Mouse (Mus musculus): ENCODE data around the gene Mb.

Gene Mb

DNA sequence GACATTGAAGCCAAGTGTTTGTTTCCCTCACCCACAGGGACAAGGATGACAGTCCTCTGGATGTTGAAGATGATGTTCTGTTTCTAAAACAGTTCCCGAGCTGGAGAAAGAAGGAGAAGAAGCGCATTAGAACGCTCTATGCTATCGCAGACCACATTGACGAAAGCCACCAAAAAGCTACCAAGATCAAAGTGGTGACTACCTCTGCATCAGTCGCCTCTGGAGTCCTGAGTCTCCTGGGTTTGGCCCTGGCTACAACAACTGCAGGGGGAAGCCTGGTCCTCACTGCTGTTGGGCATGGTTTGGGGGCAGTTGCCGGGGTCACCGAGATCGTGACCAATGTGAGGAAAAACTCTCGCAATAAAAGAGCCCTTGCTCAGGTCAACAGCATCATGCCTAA is at the start of gene Mb:
Gene Mb (minus strand): TSS at position 101 of the 400 bp plus-strand sequence.
- in situ Hi-C loops (cut with MboI): no loop called here

DNA sequence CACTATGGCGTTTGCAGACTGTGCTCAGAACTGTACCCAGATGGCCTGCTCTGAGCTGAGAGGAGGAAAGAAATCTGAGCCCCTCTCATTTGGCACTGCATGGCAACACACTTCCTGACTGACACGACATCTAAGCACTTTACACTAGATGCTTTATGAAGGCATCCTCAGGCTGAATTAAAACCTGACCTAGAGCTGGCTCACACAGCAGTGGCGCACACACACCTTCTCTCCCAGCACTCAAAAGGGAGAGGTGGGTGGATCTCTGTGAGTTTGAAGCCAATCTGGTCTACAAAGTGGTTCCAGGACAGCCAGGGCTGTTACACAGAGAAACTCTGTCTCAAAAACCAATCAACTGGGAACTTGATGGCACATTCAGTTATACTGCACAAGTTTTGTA is 49.3 kb upstream of the Mb start:
- in situ Hi-C loops (cut with MboI): no loop called here

DNA sequence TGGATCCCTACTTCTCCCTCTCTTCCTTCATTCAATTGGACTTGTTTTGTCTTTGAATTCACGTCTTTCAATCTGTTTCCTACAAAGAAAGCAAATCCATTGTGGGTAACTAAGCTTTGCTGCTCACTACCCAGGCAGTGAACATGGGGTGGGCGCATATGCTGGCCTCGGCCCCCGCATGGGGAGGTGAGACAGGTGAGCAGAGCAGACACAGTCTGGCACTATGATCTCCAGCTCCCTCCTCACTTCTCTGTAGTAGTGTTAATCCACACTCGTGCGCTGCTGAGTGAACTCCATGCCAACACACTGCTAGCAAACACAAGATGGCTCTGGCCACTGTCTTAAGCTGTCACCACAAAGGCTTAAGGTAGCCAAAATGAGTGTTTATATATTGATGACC is 46.9 kb upstream of the Mb start:
- in situ Hi-C loops (cut with MboI): no loop called here

DNA sequence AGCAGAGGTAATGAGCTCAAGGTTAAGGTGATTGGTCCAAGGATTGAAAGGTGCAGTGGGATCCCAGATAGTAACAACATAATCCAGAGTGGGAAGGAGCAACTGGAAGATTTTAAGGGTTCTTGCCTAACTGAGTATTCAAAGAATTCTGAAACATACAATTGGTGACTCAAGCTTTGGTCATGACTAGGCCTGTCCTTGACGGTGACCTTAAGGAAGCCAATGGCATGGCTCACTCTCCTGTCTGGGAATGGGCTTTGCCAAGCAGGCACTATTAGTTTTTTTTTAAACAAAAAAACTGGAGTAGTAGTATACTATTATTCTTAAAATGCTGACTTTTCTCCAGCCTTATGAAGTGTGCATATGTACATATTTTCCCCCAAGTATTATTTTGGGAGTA is 44.7 kb upstream of the Mb start:
- in situ Hi-C loops (cut with MboI): no loop called here

DNA sequence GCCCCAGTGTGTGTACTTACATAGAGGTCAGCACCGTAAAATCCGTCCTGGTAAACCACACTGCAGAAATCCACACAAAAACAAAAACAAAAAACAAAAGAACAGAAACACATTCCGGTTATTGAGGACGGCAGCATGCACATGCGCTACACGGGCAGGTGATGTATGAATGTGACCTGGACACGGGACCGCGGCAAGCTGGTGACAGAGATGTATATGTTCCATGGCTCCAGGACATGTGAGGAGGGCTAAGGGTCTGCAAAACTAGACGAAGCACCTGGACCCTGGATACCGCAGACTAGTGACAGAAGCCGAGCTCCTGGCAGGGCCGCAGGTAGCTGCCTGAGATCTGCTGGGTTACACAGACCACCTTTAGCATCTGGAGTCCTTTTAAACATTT is 44.0 kb upstream of the Mb start:
- in situ Hi-C loops (cut with MboI): no loop called here

DNA sequence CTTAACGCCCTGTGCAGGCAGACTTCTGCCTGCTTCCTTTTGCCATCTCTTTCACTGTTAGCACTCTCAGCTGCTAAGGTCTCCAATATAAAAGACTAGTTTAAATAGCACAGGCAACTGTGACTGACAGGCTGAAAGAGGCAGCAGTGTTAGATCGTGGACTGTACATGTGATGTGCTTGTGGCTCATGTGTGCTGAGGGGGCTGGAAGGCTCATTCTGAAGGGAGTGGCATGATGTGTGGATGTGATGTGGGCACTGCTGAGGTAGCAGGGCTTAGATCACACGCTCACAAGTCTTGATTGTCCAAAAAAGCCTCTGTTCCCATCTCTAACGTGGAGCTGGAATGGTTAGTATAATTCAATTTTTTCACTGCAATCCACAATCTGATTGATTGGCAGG is 40.9 kb upstream of the Mb start:
- in situ Hi-C loops (cut with MboI): no loop called here

DNA sequence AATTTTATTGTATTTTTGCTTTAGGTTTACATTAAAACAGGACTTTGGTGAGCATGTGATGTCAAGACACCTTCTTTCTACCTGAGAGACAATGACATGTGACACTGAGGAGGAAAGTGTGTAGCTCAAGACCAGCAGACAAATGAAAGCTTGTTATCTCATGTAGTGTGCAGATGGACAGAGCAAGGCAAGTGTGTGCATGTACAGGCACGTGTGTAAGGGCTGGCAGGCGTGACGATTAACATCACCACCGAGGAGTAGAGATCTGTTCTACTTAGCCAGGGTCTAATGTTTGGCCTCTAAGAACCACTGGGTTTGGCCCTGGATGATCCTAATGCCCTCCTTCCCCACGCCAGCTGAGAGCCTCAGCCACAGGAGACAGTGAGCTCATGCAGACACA is 40.1 kb upstream of the Mb start:
- in situ Hi-C loops (cut with MboI): no loop called here

DNA sequence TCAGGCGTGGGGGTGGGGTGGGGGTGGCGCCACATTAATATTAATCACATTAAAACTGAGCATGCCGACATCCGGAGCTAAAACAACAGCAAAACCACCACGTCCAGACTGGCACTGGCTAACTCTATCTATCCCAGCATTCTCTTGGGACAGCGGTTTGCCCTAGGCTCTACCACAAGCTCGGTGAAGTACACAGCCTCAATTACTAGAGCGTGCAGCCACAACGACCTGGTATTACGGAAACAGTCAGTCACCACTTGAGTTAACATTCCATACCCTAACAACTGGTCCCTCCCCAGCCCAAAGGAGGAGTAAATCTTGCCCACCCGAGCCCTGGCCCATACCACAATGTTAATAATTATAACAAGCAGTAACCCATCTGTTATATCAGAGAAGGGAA is 38.8 kb upstream of the Mb start:
- in situ Hi-C loops (cut with MboI): no loop called here

DNA sequence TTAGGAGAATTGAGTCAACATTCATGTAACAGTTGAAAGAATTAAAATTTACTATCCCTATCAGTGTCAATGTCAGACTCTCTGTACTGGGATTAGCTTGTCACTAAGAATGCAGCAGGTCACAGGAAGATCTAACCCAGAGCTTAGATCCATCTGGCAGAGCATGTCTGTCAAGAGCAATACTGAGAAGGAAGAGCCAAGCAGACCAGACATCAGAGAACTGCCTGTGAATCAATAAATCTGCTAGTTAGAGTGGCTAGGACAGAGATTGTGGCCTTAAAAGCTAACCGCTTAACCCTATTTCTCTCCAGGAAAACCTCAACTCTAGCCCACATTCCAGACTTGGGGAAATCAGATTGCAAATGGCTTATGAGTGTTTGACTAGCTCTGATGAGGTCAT is 36.0 kb upstream of the Mb start:
- in situ Hi-C loops (cut with MboI): no loop called here

DNA sequence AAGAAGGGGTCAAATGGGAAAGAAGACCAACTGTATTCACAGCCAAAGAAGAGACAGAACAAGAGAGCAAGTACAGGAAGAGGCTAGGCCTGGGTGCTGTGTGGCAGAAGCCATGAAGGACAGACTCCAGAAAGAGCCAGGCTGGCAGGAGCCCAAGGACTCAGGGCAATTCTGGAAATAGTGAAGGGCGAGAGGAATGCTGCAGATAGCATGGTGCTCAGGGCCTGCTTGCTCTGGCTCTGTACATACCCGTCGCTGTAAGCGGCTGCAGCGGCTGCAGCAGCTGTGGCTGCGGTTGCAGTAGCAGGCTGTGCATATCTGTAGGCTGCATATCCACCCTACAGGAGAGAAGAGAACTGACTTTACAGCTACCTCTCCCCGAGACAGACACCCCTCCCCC is 35.3 kb upstream of the Mb start:
- in situ Hi-C loops (cut with MboI): no loop called here

DNA sequence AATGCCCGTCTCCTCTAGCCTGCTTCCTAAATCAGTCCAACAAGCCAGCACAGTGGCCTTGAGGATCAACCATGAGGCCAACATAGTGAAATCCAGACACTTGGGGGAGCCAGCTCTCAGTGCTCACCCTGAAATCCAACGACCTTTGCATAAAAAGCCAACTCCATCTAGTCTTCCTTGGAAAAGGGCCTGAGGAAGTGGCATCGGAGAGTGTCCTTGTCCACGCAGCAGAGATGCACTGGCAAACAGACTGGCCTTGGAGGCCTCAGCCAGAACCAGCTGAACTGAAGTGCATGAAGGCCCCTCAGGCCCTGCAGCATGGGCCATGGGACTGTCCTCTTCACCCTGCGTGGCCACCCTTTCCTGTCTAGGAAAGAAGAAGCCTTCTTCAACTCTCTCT is 31.0 kb upstream of the Mb start:
- in situ Hi-C loops (cut with MboI): no loop called here

DNA sequence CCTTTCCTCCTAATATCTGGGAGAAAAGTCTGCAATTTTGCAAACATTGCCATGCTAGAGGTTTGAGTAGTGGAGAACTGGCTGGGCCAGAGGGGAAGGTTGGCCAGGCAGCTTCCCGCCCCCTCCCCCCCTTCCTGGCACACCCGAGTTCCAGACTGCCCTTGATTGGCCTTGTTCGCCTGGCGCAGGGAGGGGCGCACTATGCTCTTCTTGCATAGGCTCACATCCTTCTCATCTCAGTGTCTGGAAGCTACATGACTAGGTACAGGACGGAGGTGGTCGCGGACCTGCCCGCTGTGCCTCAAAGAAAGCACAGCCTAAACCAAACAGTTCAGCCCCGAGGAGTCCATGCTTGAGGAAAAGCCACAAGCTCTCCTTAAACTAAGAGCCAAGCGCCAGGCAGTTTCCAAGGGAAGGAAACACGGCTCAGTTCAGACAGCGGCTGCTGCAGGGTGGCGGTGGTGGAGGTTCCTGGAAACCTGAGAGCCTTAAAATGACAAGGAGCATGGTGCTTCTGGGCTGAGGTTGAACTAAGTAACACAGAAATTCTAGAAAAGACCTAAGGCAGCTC is 30.3 kb upstream of the Mb start:
- in situ Hi-C loops (cut with MboI): no loop called here

DNA sequence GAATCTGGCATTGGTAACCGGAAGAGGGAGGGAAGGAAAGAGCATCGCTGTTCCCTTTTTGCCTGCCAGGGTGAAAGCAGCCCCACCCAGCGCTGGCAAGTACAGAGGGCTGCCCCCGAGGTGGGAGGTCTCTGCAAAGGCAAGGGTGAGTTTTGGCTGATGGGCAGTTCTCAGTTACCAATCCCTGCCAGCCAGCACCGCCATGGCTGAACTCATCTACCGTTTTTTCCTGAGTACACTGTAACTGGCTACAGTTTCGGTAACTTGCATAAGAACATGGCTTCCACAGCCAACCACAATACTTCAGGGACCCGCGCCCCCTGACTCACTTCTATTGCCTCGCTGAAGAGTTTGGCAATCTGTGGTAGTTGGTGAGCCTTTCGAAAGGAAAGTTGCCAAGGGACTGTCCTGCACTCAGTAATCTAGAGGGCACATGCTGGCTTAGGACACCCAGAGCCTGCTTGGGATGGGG is 29.5 kb upstream of the Mb start:
- in situ Hi-C loops (cut with MboI): no loop called here

DNA sequence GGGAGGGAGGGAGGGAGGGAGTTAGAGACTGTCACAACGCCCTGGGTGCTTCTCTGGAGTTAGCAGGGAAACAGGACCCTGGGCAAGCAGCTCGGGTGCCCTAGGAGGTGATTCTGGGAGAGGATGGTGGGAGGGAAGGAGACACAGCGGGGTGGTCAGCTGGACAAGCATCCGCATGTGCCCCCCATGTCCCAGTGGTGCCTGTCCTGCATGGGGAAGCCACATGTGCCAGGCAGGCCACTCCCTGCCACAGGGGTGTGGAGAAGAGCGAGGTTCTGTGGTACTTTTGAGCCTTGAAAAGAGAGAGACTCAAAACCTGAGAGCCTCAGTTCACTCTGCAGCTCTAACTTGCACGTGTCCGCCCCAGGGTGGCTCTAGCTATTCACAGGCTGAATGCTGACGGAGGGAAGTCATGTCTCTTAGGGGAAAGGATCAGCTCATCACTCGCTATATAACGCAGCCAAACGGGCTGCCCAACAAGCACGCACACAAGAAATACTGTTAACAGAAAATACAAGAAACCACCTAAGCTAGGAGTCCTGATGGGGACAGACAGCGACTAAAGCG is 28.9 kb upstream of the Mb start:
- in situ Hi-C loops (cut with MboI): no loop called here

DNA sequence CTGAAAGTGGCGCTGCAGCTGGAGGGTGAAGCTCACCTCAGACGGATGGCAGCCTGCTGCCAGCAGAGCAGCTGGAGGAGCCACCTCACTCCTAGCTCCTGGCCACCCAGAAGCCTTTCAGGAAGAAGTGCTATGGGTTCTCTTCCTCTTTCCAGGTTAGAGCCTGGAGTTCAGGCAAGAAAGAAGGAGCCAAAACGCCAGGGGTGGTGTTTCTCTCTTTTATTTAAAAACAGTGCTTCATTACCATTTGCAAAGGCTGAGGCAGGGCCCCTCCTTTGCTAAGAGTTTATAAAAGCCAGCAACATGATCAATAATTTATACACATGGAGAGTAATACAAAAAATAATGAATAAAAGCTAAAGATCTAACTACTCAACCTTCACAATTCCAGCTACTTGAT is 28.3 kb upstream of the Mb start:
- in situ Hi-C loops (cut with MboI): no loop called here

DNA sequence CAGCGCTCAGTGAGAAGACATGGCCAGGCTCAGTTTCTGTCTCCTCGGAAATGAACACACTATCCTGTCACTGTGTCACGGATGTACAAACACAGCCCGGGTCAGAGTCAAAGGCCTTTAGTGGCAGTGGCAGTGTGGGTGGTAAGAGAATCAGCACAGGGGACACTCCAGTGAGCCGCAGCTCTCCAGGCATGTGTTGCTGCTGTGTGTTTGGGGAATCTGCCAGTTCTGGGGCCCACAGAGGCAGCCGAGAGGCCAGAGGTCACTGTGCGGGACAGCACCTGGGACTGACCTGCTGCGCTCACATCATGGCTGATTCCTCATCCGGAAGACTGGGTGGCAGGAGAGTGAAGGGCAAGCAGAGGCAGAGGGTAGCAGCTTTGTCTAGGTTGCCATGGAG is 27.4 kb upstream of the Mb start:
- in situ Hi-C loops (cut with MboI): no loop called here

DNA sequence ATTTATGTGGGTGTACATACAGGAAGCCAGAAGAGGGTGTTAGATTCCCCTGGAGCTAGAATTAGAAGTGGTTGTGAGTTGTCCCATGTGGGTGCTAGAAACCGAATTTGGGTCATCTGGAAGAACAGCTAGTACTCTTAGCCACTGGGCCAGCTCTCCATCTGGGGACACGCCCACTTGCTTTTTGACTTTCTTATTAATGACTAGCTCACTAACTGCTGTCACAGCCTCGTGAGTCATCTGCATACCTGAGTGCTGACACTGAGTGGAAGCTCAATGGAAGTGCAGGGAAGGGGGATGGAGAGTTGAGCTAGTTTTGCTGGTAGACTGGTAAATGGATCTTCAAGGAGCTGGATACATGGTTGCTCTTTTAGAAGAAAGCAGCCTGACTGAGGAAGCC is 26.1 kb upstream of the Mb start:
- in situ Hi-C loops (cut with MboI): no loop called here

DNA sequence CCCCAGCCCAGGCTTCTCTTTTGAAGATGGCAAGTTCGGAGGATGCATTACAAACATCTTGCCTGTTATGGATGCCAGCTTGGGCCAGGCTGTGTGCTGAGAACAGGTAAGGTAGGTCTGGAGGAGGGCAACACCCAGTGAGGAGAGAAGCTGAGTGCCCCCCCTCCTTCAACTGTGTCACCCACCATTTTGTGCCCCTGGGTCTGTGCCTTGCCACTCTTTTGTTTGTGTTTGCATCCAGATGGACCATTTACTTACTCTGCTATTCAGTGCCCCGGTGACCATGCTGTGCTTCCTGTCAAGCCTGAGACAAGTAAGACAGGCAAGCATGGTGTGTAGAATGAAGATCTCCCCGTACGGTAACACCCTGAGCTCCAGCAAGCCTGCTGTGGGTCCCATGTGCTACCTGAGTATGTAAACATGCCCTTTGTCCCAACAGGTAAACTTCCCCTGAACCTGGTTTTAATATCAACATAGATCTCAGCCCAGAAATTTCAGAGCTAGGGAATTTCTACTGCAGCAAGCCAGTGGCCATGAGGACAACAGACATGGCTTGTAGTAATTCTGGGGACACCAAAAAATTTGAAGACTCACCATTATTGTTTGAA is 22.2 kb upstream of the Mb start:
- in situ Hi-C loops (cut with MboI): no loop called here

DNA sequence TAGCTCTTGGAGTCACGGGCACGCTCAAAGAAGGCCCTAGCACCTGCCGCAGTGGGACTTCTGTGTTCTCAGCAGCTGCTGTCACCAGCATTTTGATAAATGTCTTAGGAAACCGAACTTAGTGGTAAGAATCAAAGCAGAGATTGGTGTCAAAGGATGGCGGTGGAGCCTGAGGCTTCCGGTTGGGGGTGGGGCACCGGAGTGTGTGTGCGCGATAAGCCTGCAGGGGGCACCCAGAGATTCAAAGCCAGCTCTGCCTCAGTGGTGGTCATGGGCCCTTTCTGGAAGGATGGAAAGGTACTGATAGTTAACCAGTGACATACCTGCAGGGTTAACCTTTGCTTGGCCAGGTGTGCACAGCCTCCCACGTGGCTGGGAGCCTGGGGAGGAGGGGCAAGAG is 21.0 kb upstream of the Mb start:
- in situ Hi-C loops (cut with MboI): no loop called here

DNA sequence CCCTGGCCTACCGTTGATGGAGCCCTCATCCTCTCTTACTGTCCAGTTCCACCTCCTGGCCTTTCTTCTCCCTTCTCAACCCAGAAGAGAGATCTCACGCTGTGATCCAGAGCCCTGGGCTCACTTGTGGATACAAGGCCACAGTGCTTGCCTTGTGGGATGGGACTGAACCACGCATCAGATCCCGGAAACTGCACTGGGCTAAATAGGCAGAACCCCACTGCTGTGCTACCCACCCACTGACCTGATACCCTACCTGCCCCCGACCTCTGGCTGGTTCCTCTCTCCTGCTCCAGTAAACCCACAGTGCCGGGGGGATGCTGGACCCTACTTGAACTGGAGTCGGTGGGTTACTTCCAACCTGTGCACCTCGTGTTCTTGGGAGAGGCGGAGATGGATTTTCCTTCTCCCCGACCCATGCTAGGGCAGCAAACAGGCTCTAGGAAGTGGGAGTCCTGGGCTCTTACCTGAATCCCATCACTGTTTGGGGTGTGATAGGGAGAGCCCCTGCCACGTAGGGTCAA is 20.3 kb upstream of the Mb start:
- in situ Hi-C loops (cut with MboI): no loop called here

DNA sequence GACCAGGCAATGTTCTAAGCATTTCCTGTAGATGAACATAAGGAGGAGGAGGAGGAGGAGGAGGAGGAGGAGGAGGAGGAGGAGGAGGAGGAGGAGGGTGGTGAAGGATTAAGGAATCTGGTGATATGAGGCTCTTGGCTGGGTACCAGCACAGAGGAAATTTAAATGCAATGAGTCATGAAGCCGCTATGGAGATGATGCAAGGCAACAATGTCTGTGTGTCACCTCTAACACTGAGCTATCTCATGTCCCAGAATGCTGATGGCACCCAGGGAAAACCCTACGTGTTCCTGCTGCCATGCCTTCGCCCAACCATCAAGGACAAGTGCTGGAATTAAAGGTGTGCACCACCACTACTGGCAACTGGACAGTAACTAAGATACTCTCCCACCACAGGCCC is 18.5 kb upstream of the Mb start:
- in situ Hi-C loops (cut with MboI): no loop called here

DNA sequence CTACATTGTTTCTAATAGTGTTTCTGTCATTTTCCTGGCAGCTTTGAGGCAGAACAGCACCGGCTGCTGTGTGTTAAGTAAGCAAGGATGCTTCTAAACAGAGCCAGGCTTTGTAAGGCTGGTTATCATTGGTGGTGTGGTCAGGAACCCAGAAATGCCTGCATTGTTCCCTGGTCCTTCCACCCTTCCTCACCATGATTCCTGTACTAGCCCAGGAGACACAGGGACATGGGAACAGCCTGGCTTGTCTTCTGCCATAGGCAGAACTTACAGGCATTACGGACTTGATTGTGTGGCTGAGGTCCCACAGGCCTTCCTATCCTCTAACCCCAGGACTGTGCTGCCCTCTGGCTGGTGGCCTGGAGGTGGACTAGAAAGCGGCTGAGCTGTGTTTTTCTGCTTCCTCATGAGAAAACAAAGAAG is 18.0 kb upstream of the Mb start:
- in situ Hi-C loops (cut with MboI): no loop called here

DNA sequence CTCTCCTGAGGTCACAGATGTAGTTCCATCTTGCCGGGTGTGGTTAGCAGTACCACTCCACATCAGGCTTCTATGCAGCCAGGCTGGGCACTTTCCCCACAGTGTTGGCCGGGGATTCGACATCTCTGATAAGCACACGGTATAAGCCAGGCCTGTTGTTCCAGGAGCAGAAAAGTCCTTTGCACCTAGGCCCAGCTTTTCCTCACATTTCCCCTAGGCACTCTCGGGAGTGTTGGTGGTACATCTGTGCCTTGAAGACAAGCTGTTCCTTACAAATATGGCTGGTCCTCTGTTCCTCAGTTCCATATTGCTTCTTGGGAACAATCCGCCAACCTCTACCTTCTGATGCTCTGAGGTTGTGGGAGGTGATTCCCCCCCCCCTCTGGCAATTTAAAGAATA is 15.8 kb upstream of the Mb start:
- in situ Hi-C loops (cut with MboI): no loop called here
